Mouse (Mus musculus): ENCODE data around the gene Babam1. TPM values are rescaled to one million over a fixed set of nuclear protein-coding genes. Genes with fewer than 3 reads are reported as not detected.

The Babam1 gene
- polyA plus RNA-seq (2014; fragmentation: Nextera tagmentation; extraction: Ambion mirVana), result 106 and 109 TPM in 2 replicates

GRCm38 (mm10) chr8:71396639-71397305 lies at the start of gene Babam1:
TSS of gene Babam1 (plus strand) at chr8:71396861.
- peaks cover 4% of the 10 kb centered on the region for H3K36me3 ChIP-seq (ENCODE audit: control insufficient read depth, insufficient read depth, low read length)
- peak within 1 kb of the TSS; percentile 55 for H3K9ac ChIP-seq (ENCODE audit: low read length)
- whole genome bisulfite sequencing, result 1% methylated on average over 34 of the region's 34 CpGs
- H3K9me3 ChIP-seq (ENCODE audit: control insufficient read depth, low read length), result no peaks in the 10 kb centered on the region
- H3K4me1 ChIP-seq (ENCODE audit: control insufficient read depth, insufficient read depth, low read length), result peaks cover 6% of the 10 kb centered on the region
- no peaks in the 10 kb centered on the region for H3K27me3 ChIP-seq (ENCODE audit: control insufficient read depth, insufficient read depth, low read length)
- peak within 1 kb of the TSS; percentile 68 for H3K4me2 ChIP-seq (ENCODE audit: low read depth)
- H3K27ac ChIP-seq (ENCODE audit: low read depth, low read length), result peak within 1 kb of the TSS; percentile 44; the same call in 1 of the 2 replicates
- ATAC-seq (ENCODE audit: insufficient read depth, low FRiP score, low TSS enrichment) (peak; percentile 97), DNase-seq (ENCODE audit: low spot score) (peak; percentile 91)
- H3K4me3 ChIP-seq (ENCODE audit: low read depth, low read length), result peak within 1 kb of the TSS; percentile 61

DNA sequence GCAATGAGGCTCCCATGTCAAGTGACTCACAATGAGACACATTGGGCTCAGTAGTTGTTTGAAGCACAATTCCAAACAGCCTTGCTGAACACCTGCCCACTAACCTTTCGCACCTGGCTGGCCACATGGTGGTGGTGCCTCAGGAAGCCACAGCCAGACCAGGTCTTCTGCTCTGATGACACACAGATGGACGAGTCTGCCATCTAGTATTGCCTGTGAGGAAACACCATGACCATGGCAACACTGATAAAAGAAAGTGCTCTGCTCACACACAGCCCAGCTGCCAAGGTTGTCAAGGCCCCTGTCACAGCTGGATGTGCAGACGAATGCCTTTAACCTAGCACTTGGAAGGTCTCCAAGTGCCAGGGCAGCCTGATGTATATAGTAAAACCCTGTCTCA lies 45.5 kb upstream of the Babam1 start:
- Histone ChIP-seq H3K4me3 (ENCODE audit: low read depth, low read length) (no peak overlapping the region), H3K4me2 (ENCODE audit: low read depth) (no peak overlapping the region), H3K27me3 (ENCODE audit: control insufficient read depth, insufficient read depth, low read length) (no peaks in the 10 kb centered on the region), H3K36me3 (ENCODE audit: control insufficient read depth, insufficient read depth, low read length) (peaks cover 20% of the 10 kb centered on the region), H3K27ac (ENCODE audit: low read depth, low read length) (no peak overlapping the region), H3K9me3 (ENCODE audit: control insufficient read depth, low read length) (no peaks in the 10 kb centered on the region), H3K9ac (ENCODE audit: low read length) (no peak overlapping the region), H3K4me1 (ENCODE audit: control insufficient read depth, insufficient read depth, low read length) (no peaks in the 10 kb centered on the region)
- DNase-seq (ENCODE audit: low spot score) (no peak), ATAC-seq (ENCODE audit: insufficient read depth, low FRiP score, low TSS enrichment) (no peak)
- WGBS, result 79% methylated on average over 3 of the region's 3 CpGs

DNA sequence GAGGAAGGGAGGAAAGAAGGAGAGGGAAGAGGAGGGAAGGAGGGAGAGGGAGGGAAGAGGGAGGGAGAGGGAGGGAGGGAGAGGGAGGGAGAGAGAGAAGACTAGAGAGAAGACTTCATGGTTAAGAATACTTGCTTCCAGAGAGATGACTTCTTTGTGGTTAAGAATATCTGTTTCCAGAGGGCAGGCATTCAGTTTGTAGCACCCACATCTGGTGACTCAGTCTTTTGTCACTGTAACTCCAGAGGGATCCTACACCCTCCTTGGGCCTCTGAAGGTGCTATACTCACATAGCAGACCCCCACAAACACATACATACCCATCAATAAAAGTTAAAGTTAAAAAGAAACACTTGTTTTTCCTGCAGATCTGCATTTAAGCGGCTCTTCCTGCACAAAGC lies 45.1 kb upstream of the Babam1 start:
- Histone ChIP-seq H3K36me3 (ENCODE audit: control insufficient read depth, insufficient read depth, low read length) (peaks cover 21% of the 10 kb centered on the region), H3K4me1 (ENCODE audit: control insufficient read depth, insufficient read depth, low read length) (no peaks in the 10 kb centered on the region), H3K27ac (ENCODE audit: low read depth, low read length) (no peak overlapping the region), H3K4me3 (ENCODE audit: low read depth, low read length) (no peak overlapping the region), H3K27me3 (ENCODE audit: control insufficient read depth, insufficient read depth, low read length) (no peaks in the 10 kb centered on the region), H3K9me3 (ENCODE audit: control insufficient read depth, low read length) (no peaks in the 10 kb centered on the region), H3K9ac (ENCODE audit: low read length) (no peak overlapping the region), H3K4me2 (ENCODE audit: low read depth) (no peak overlapping the region)
- 94% methylated on average over 1 of the region's 1 CpGs for WGBS
- DNase-seq (ENCODE audit: low spot score), result no peak
- ATAC-seq (ENCODE audit: insufficient read depth, low FRiP score, low TSS enrichment), result no peak

GRCm38 (mm10) chr8:71358026-71358425 lies 38.6 kb upstream of the Babam1 start:
- ATAC-seq (ENCODE audit: insufficient read depth, low FRiP score, low TSS enrichment), result no peak
- H3K4me1 ChIP-seq (ENCODE audit: control insufficient read depth, insufficient read depth, low read length), result no peaks in the 10 kb centered on the region
- no peak for DNase-seq (ENCODE audit: low spot score)
- no peaks in the 10 kb centered on the region for H3K27me3 ChIP-seq (ENCODE audit: control insufficient read depth, insufficient read depth, low read length)
- H3K9ac ChIP-seq (ENCODE audit: low read length), result no peak overlapping the region
- peaks cover 11% of the 10 kb centered on the region for H3K36me3 ChIP-seq (ENCODE audit: control insufficient read depth, insufficient read depth, low read length)
- H3K27ac ChIP-seq (ENCODE audit: low read depth, low read length), result no peak overlapping the region
- no peak overlapping the region for H3K4me3 ChIP-seq (ENCODE audit: low read depth, low read length)
- 77% methylated on average over 3 of the region's 3 CpGs for WGBS
- no peaks in the 10 kb centered on the region for H3K9me3 ChIP-seq (ENCODE audit: control insufficient read depth, low read length)
- no peak overlapping the region for H3K4me2 ChIP-seq (ENCODE audit: low read depth)

DNA sequence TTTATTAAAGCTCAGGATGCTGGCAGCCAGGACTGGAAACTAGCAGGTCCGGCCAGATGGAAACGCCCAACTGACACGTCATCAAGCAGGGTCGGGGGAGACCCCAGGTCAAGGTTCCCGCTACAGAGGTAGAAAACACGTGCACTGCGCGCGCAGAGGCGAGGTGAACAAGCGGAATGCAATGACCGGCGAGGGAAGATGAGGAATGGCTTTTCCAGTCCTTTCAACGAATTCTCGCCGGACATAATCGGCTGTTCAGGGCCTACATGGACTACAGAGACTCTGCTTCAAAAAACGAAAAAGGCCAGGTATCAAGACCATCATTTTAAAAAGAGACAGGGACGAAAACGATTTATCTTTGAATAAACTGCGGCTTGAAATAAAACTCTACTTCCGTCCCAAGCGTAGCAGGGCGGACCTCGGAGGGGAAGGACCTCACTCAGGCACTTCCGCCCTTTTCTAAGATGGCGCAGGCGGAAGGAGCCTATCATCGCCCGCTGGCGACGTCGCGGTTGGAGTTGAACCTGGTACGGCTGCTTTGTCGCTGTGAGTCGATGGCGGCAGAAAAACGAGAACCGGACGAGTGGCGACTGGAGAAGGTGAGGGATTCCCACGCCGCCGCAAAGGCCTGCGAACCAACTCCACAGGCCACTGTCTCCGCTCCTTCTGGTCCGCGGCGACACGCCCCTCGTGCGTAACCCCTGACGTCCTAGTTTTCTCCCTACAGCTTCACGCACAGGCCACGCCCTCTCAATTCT lies 29.7 kb upstream of the Babam1 start, which contains the start of gene Use1:
TSS of gene Use1 (plus strand) at position 78 of the 758 bp plus-strand sequence.
- Histone ChIP-seq H3K4me3 (ENCODE audit: low read depth, low read length) (peak within 1 kb of the TSS; percentile 60), H3K27ac (ENCODE audit: low read depth, low read length) (peak within 1 kb of the TSS; percentile 79), H3K9ac (ENCODE audit: low read length) (peak within 1 kb of the TSS; percentile 69), H3K36me3 (ENCODE audit: control insufficient read depth, insufficient read depth, low read length) (no peaks in the 10 kb centered on the region; the same call in 1 of the 2 replicates), H3K27me3 (ENCODE audit: control insufficient read depth, insufficient read depth, low read length) (no peaks in the 10 kb centered on the region), H3K4me1 (ENCODE audit: control insufficient read depth, insufficient read depth, low read length) (peaks cover 6% of the 10 kb centered on the region), H3K4me2 (ENCODE audit: low read depth) (peak within 1 kb of the TSS; percentile 70), H3K9me3 (ENCODE audit: control insufficient read depth, low read length) (no peaks in the 10 kb centered on the region)
- WGBS, result under 1% methylated on average over 56 of the region's 56 CpGs
- ATAC-seq (ENCODE audit: insufficient read depth, low FRiP score, low TSS enrichment) (peak; percentile 75), DNase-seq (ENCODE audit: low spot score) (peak; percentile 93)

DNA sequence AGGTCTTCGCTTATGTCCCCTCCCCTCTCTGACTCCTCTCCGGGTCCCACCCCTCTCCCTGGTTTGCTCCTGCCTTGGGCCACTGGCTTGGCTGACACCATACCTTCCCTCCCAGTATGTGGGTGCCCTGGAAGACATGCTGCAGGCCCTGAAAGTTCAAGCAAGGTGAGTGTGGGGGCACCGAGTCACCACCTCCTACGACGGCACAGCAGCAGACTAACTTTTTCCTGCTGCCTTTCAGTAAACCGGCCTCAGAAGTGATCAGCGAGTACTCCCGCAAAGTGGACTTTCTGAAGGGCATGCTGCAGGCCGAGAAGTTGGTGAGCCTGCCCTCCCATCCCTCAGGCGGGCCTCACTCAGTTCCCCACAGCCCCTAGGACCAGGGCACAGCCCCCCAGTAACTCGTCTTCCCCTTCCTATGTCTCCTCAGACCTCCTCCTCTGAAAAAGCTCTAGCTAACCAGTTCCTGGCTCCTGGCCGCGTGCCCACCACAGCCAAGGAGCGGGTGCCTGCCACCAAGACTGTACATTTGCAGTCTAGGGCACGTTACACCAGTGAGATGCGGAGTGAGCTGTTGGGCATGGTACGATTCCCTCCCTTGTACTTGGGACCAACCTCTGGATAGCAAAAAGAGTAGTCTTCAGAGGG lies 29.0 kb upstream of the Babam1 start:
- Histone ChIP-seq H3K27me3 (ENCODE audit: control insufficient read depth, insufficient read depth, low read length) (no peaks in the 10 kb centered on the region), H3K36me3 (ENCODE audit: control insufficient read depth, insufficient read depth, low read length) (no peaks in the 10 kb centered on the region; the same call in 1 of the 2 replicates), H3K4me2 (ENCODE audit: low read depth) (peak overlapping the region; percentile 70), H3K4me1 (ENCODE audit: control insufficient read depth, insufficient read depth, low read length) (peaks cover 6% of the 10 kb centered on the region), H3K9me3 (ENCODE audit: control insufficient read depth, low read length) (no peaks in the 10 kb centered on the region), H3K9ac (ENCODE audit: low read length) (peak overlapping the region; percentile 49), H3K27ac (ENCODE audit: low read depth, low read length) (no peak overlapping the region), H3K4me3 (ENCODE audit: low read depth, low read length) (peak overlapping the region; percentile 60)
- no peak for ATAC-seq (ENCODE audit: insufficient read depth, low FRiP score, low TSS enrichment)
- 52% methylated on average over 17 of the region's 17 CpGs for WGBS
- no peak for DNase-seq (ENCODE audit: low spot score)

- Histone ChIP-seq H3K27me3 (ENCODE audit: control insufficient read depth, insufficient read depth, low read length) (no peaks in the 10 kb centered on the region), H3K4me3 (ENCODE audit: low read depth, low read length) (no peak overlapping the region), H3K9me3 (ENCODE audit: control insufficient read depth, low read length) (no peaks in the 10 kb centered on the region), H3K36me3 (ENCODE audit: control insufficient read depth, insufficient read depth, low read length) (no peaks in the 10 kb centered on the region; the same call in 1 of the 2 replicates), H3K9ac (ENCODE audit: low read length) (no peak overlapping the region), H3K4me2 (ENCODE audit: low read depth) (no peak overlapping the region), H3K4me1 (ENCODE audit: control insufficient read depth, insufficient read depth, low read length) (peaks cover 6% of the 10 kb centered on the region), H3K27ac (ENCODE audit: low read depth, low read length) (no peak overlapping the region)
- no peak for DNase-seq (ENCODE audit: low spot score)
- ATAC-seq (ENCODE audit: insufficient read depth, low FRiP score, low TSS enrichment), result no peak
Observed at GRCm38 (mm10) chr8:71368366-71368765, 28.3 kb upstream of the Babam1 start.

DNA sequence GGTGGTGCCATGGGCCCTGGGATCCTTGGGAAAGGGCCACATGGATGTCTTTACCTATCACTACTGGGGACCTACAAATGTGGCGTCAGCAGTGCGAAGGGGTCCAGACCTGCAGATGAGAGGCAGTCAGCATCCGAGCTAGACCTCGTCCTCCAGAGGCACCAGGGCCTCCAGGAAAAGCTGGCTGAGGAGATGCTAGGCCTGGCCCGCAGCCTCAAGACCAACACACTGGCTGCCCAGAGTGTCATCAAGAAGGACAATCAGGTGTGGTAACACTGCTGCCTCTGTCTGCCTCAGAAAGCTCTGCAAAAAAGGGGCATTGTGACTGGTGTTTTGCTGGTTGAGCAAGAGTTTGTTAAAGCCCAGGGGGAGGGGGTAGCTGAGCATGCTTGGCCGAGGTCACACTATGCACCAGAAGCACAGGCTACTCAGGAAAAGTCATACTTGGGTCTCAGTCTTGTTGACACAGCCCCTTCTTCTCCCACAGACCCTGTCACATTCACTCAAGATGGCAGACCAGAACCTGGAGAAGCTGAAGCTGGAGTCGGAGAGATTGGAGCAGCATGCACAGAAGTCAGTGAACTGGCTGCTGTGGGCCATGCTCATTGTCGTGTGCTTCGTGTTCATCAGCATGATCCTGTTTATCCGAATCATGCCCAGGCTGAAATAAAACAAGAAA lies 27.5 kb upstream of the Babam1 start:
- H3K4me1 ChIP-seq (ENCODE audit: control insufficient read depth, insufficient read depth, low read length), result peaks cover 6% of the 10 kb centered on the region
- no peak overlapping the region for H3K9ac ChIP-seq (ENCODE audit: low read length)
- DNase-seq (ENCODE audit: low spot score), result no peak
- 95% methylated on average over 10 of the region's 10 CpGs for WGBS
- no peak overlapping the region for H3K4me2 ChIP-seq (ENCODE audit: low read depth)
- no peak for ATAC-seq (ENCODE audit: insufficient read depth, low FRiP score, low TSS enrichment)
- H3K9me3 ChIP-seq (ENCODE audit: control insufficient read depth, low read length), result no peaks in the 10 kb centered on the region
- no peaks in the 10 kb centered on the region; the same call in 1 of the 2 replicates for H3K36me3 ChIP-seq (ENCODE audit: control insufficient read depth, insufficient read depth, low read length)
- no peaks in the 10 kb centered on the region for H3K27me3 ChIP-seq (ENCODE audit: control insufficient read depth, insufficient read depth, low read length)
- H3K27ac ChIP-seq (ENCODE audit: low read depth, low read length), result no peak overlapping the region
- H3K4me3 ChIP-seq (ENCODE audit: low read depth, low read length), result no peak overlapping the region

Data from neural tube, embryonic 11.5 days (tissue).